Mouse (Mus musculus): Measurements from ENCODE around the gene Pcsk6.
"Not testable (repeated sequence)": the region's sequence is repeated elsewhere in the genome, so short reads cannot be mapped to it uniquely, and the experiment has no call there.

Pcsk6 gene

DNA sequence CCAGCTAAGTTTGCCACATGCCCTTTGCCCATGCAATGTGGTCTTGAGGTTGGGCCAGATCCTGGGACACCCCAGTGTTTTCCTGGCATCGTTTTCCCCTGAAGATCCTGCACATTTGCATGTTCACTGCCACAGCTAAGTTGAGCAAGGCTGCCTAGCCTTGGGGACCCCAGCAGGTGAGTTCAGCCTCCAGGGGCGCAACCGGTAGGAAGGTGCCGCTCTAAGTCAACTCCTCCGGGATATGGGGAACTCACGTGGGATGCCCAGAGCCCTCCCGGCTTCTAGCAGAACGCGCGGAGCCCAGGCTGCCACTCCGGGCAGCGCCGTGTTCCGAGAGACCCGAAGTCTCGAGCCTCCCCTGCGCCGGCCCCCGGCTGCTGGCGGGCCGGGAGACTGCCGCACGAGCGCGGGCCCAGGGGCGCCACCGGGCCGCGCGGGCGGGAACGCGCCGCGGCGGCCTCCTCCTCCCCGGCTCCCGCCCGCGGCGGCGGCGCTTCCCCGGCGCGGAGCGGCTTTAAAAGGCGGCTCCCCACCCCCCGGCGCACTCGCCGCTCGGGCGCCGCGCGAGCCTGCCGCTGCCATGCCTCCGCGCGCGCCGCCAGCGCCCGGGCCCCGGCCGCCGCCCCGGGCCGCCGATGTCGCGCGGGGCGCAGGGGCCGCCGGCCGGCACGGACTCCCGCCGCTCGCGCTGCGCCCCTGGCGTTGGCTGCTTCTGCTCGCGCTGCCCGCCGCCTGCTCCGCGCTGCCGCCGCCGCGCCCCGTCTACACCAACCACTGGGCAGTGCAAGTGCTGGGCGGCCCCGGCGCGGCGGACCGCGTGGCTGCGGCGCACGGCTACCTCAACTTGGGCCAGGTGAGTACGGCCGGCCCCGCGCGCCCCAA lies at the start of gene Pcsk6:
Gene Pcsk6, plus strand, starts transcription at position 144 of the 882 bp plus-strand sequence.
- peak in 1 of 2 experiments; percentile 39 for DNase-seq (ENCODE audit: low spot score in 2 of 2)

DNA sequence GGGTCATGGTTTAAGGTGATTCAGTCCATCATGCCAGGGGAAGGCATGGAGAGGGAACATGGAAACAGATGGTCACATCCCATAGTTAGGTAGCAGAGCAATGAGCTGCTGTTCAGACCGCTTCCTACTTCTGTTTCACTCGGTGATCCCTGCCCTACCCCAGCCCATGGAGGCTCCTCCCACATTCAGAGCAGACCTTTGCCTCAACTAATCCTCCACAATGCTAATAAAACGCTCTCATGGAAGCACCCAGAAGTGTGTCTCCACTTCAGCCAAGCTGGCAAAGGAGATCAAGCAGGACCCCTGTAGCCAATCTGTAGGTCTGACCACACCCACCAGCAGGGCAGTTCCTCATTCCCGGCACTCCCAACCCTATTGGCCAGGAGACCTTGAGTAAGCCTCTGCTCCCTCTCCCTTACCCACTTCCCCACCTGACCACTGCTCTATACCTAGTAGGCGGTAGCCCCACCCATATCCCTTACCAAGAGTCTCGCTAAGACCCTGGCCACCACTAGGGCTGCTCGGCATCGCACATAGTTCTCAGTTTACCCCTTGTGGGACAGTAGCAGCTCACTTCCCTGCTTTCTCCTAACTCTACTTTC lies 47.8 kb upstream of the Pcsk6 start:
- no peak for DNase-seq (ENCODE audit: low spot score in 2 of 2)

DNA sequence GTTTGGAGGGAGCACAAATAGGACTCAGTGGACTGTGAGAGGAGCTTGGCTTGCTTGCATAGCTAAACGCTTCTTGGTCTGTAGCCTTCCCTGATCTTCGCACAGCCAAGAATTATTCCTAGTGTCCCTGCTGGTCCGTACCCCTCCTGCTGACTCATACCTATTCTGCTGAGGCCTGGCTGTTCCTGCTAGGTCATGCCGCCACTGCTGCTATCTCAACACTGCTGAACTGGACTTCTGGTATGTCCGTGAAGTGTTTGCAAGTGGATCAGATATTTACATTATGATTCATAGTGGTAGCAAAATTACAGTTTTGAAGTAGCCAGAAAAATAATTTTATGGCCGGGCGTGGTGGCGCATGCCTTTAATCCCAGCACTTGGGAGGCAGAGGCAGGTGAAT lies 44.0 kb upstream of the Pcsk6 start:
- DNase-seq (ENCODE audit: low spot score in 2 of 2), result peak in 1 of 2 experiments; percentile 5

DNA sequence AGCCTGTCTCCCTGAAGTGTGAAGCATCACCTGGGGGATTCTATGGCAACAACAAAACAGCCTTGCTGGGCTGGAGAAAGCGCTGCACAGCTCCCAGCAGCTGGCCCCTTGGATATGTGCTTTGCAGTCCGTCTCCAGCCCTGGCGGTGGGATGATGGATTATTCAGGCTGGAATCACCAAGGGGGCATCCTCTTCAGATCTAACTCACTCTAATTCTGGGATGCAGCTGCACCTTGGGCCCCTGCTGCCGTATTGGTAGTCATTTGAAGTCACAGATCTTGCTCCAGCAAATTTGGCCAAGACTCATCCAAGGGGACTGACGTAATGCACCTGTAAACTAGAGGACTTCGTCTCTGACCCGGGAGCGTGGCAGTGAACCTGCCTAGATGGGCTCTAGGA lies 41.1 kb upstream of the Pcsk6 start:
- no peak for DNase-seq (ENCODE audit: low spot score in 2 of 2)

DNA sequence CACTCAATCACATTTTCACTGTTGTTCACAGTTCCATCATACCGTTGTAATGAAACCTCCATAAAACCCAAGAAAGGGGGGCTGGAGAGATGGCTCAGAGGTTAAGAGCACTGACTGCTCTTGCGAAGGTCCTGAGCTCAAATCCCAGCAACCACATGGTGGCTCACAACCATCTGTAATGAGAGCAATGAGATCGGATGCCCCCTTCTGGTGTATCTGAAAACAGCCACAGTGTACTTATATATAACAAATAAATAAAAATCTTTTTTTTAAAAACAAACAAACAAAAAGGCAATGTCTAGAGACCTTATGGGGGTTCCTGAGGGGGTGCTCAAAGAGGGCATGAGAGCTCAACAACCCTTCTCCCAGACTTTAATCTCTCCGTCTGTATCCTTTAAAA lies 39.6 kb upstream of the Pcsk6 start:
- not testable (repeated sequence) for DNase-seq (ENCODE audit: low spot score in 2 of 2)

DNA sequence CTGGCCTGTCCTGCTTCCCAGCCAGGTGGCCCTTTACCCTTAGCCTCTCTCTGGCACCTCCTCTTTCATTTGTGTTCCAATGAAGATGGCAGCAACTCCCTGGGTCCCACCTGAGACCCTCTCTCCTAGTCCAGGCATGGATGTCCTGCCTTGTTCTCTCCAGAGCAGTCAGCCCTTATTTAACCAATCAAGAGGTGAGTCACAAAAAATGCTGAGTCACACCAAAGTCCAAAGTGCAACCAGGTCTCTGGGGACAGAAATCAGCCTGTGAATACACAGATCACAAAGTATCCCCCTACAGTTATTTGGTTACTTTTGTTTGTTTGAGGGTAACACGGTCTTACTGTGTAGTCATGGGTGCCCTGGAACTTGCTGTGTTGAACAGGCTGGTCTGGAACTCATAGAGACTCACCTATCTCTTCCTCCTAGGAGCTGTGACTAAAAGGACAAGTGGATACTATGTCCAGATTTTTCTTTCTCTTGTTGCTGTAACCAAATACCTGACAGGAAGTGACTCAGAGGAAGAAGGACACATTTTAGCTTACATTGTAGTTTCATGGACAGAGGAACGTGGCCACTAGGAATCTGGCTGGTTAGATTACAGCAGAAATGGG lies 38.9 kb upstream of the Pcsk6 start:
- no peak for DNase-seq (ENCODE audit: low spot score in 2 of 2)

DNA sequence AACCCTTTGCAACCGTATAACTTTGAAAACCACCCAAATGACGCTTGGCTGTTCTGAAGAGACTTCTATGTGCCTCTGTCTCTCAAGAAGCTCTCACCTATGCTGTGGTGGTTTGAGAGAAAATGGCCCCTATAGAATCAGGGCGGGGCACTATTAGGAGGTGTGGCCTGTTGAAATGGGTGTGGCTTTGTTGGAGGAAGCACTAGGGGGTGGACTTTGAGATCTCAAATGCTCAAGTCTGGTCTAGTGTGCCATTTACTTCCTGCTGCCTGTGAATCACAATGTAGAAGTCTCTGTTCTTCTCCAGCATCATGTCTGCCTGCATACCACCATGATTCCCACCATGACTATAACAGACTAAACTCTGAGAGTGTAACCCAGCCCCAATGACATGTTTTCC lies 21.8 kb upstream of the Pcsk6 start:
- DNase-seq (ENCODE audit: low spot score in 2 of 2), result no peak

DNA sequence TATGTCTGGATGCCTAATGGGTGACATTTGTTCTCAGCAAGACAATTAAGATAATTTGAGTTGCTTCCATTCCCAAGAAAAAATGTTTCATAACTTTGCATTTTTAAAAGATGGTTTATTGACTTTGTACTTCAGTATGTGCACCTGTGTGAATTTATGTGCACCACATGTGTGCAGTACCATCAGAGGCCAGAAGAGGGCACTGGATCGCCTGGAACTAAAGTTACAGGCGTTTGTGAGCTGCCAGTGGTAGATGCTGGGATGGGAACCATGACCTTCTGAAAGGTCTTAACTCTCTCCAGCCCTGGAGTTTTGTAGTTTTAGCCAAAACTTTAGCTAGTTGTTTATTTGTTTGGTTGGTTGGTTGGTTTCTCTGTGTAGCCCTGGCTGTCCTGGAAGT lies 18.3 kb upstream of the Pcsk6 start:
- DNase-seq (ENCODE audit: low spot score in 2 of 2), result no peak

DNA sequence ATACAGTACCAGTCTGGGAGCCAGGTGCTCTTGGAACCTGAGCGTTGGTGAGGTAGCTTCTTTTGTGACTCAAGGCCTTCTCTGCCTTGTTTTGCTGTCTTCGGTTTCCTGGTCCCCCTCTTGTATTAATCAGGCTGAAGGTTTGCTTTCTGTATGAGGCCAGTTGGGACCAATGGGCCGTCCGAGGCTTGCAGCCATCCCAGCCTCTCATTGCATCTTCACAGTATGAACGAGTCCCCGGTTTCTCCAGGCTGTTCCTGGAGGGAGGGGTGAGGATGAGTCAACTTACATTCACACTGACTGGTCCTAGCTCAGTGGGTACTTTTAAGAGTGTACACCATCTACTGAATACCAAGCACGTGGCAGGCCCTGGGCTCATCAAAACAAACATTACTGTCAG lies 553 bp upstream of the Pcsk6 start:
- no peak for DNase-seq (ENCODE audit: low spot score in 2 of 2)

DNA sequence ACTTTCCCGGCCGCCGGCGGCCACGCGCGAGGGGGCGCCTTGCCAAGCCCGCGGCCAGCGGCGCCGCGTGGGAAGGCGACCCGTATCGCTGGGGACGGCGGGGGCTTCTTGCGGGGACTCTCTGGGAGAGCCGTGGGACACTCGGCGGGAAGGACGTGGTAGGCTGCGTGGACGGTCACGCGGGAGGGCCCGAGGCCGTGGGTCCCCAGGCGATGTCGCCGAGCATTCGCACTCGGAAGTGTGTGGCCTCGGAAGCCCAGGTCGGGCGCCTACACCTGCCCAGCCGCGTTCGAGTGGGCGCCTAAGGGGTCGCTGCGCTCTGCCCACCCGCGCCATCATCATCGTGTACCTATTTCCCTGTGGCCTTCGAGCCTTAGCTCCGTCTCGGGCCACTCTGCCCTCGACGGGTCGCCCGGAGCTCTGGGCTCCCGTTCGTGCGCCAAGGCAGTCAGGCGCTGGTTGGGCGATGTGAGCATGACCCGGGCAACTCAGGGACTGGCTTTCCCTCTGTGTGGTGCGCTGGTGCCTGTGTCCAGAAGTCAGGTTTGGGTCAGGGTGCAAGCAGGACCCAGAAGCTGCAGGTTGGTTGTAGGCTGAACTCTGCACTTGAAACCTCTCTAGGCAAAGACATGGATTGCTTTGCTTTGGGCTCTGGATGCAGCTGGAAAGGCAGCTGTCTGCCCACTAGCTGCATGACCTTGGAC lies 1.1 kb downstream of the Pcsk6 start:
- DNase-seq (ENCODE audit: low spot score in 2 of 2), result peak in 1 of 2 experiments; percentile 8

DNA sequence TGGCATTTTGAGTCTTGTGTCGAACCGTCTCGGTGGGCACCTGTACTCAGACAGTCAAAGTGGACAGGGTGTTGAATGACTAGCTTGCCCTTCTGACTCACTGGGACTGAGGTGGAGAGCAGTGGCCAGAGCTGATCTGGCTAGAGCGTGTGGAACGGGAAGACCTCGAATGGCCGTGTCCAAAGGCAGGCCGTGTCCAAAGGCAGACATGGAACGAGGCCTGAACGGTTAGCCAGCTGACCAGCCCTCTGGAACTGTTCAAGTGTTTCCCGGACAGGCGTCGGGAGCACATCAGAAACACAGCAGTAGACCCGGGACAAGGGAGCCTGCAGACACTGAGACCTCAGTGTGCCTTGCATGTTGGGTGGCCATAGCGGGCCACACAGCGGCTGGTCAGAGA lies 7.6 kb downstream of the Pcsk6 start:
- no peak for DNase-seq (ENCODE audit: low spot score in 2 of 2)

DNA sequence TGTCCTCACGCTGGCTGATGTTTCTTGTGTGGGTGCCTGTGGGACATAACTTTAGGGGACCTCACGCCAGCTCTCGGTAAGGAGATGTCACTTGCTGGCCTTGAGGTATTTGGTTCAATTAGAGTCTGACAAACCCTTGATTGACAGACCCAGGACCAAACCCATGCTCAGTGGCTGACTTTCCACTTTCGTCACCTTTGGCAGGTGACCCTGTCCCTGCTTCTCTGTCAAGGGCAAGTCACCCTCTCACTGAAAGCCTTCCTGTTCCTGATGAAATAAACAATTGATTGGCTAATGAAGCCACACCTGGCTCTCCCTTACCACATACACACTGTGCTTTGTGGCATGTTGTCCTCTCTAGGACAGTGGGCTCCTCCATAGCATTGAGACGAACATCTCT lies 8.3 kb downstream of the Pcsk6 start:
- DNase-seq (ENCODE audit: low spot score in 2 of 2), result no peak

DNA sequence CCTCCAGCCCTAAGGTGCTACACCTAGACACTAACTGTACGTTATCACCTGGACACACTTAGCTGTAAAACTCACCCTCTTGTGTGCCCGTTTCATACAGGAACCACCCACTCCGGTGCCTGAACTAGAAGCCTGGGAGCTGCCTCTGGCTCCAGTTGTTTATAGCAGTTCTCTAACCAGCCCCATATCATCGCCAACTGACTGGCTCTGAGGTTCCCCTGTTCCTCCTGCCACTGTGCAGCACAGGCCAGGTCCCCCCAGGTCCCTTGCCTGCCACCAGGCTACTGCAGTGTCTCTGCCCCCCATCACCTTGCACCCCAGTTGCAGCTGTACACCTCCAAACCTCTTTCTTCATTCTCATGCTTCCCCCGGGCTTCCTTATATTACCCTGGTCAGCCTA lies 8.7 kb downstream of the Pcsk6 start:
- no peak for DNase-seq (ENCODE audit: low spot score in 2 of 2)

DNA sequence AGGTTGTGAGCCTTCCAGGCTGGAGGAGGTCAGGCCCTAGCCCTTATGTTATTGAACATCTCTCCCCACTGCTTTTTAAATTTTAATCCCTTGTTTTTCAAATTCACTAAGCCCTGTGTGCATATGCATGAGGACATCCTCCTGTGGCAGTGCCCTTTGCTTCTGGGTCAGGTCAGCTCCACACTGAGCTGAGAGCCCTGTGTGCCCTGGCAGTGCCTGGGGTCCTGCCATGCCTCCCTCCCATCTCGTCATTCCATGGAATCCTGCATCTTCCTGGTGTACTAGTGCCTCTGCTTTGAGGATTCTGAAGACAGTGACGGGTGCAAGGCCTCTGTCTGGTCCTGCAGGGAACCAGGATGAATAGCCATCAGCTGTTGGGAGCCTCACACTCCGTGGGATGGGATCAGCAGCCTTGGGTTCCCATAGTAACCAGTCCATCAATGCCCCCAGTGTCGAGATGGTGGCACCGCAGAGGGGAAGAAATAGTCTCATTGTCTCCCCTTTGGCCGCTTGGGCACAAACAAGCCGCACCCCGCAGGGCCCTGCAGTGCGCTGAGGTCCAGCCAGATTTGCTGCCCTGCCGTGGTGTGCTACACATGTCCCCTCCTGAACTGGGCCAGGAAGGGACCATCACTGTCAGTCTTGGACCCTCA lies 9.5 kb downstream of the Pcsk6 start:
- no peak for DNase-seq (ENCODE audit: low spot score in 2 of 2)

DNA sequence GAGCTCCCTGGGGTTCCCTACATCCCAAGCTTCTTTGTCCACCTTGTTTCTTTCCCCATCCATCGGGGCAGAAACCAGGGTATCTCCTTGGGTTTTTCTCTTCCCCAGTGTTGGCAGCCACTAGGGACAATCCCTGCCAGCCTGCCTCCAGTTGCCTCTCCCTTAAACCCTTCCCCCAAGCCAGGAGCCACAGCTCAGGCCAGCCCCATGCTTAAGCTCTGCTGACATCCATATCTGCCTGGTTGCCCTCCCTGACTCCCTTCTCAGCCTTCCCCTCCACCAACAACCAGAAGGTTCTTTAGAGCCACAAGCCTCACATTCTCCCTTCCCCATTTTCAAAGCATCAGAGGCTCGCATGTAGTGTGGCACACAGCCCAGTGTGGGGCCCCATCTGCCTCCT lies 10.3 kb downstream of the Pcsk6 start:
- no peak for DNase-seq (ENCODE audit: low spot score in 2 of 2)

DNA sequence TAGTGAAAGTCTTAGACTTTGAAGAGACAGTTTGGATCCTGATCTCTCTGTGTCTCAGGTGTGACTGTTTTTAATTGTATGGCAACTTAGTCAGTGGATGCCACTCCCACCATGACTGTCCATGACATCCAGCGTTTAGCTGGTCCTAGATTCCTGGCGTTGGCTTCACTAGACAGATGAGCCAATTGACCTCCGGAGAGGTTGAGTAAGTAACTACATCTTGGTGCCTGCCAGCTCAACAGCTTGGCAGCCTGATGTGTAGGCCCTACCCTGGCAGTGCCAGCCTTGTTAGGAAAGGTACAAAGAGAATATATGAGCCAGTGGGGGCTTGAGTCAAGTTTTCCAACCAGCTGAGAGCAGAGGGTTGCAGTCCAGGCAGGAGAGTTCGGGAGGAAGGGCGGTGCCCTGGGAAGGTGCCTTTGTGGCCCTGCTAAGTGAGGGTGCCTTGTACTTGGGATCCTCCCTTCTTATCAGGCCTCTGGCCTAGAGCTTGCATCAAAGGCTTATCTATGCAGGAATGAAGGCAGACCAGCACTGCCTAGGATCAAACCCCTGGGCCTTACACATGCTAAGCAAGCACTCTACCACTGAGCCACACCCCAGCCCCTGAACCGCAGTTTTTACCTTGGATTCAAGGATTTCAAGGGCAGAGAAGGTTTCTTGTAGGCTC lies 11.8 kb downstream of the Pcsk6 start:
- no peak for DNase-seq (ENCODE audit: low spot score in 2 of 2)

DNA sequence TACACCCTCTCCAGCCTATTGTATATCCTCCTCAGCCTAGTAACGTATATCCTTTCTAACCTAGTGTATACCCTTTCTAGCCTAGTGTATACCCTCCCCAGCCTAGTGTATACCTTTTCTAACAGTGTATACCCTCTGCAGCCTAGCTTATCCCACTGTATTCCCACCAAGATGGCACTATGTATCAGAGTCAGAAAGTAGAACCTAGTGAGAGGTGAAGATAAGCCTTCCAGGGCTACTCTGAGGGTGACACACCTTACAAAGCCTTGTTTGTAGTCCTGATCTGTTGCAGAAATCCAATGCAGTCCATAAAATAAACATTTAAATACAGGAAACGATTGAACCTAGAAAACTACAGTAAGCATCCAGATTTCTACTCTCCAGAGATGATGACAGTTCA lies 12.4 kb downstream of the Pcsk6 start:
- no peak for DNase-seq (ENCODE audit: low spot score in 2 of 2)

DNA sequence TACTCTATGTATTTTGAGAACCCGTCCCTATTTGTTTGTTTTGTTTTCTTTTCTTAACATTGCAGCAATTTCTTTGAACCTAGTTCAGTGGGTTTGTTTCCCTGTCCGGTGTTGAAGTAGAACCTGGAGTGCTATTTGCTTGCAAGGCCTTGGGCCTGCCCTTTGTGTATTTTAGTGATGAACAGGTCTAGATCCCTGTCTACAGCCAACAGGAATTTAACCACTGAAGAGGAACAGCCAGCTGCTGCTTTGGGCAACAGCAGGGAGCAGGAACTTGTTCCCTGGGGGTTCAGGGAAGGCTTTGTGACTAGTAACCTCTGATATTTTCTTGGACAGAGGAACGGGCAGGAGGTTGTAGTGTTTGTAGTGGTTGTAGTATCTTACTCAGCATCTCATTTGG lies 15.1 kb downstream of the Pcsk6 start:
- no peak for DNase-seq (ENCODE audit: low spot score in 2 of 2)

DNA sequence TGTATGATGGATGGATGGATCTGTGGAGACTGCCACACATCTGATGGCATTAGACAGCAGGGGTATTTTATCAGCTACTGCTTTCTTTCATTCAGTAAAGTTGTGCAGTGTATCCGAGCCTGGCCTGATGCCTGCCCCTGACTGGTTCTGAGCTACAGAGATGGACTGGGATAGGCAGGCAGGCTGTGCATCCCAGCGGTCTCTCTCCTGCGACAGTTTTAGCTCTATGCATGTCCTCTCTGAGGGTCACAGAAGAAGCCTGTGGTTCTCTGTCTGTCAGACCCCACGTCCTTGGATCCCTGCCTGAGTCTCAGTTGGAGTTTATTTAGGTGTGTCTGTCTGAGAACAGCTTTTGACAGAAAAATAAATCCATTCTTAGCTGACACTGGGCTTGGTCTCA lies 16.7 kb downstream of the Pcsk6 start:
- no peak for DNase-seq (ENCODE audit: low spot score in 2 of 2)

DNA sequence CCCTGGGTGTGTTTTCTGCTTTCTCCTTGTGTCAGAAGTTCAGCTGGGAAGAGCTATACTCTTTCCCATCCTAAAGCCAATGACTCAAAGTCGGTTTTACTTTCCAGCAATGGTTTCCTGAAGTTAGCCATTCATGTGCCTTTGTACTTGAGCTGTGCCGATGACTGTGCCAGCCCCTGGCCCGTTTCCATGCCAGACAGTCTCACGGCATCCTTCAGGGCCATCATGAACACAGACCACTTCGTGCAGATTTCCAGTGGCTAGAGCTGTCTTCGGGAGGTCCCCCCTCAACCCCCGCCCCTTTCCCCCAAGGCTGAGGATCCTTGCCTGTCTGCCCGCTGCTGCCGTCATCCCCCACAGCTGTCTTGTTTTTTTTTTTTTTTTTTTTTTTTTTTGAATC lies 17.8 kb downstream of the Pcsk6 start:
- no peak for DNase-seq (ENCODE audit: low spot score in 2 of 2)

DNA sequence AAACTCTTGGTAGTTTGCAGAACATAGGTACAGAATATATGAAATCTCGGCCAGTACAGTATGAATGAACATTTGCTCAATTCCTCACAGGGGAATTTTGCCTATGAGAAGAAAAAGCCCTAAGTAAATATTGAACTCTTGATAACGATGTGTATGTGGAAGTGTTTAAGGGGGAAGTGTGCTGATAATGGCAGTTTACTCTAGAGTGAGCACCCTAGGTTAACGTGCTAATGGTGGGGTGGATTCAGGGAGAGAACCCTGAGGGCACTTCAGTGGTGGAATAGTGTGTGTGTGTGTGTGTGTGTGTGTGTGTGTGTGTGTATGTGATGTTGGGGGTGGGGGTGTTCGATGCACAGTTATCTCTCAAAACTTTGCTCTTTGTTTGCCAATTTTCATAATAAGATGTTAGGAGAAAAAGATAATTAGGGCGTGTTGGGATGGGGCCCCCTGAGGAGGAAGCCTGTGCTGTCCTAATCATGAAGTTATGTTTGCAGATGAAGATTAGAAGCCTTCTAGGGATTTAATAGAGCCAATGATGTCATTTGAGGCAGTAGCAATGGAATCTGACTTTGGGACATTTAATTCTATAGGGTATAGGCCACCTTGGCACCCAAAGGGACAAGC lies 19.2 kb downstream of the Pcsk6 start:
- DNase-seq (ENCODE audit: low spot score in 2 of 2), result no peak

All from urinary bladder, adult 18-20 months (tissue).